Mouse (Mus musculus) c-Kit-positive CD71-positive TER-119-negative erythroid progenitor cells, embryonic 14.5 days (primary cell): Measurements from ENCODE around the gene Clcn3.

Source experiments
- DNase-seq: peaks from one replicate; pipeline ENCODE4 v3.0.0-alpha.2; 2013; ENCODE audit warnings: low read depth

The Clcn3 gene

DNA sequence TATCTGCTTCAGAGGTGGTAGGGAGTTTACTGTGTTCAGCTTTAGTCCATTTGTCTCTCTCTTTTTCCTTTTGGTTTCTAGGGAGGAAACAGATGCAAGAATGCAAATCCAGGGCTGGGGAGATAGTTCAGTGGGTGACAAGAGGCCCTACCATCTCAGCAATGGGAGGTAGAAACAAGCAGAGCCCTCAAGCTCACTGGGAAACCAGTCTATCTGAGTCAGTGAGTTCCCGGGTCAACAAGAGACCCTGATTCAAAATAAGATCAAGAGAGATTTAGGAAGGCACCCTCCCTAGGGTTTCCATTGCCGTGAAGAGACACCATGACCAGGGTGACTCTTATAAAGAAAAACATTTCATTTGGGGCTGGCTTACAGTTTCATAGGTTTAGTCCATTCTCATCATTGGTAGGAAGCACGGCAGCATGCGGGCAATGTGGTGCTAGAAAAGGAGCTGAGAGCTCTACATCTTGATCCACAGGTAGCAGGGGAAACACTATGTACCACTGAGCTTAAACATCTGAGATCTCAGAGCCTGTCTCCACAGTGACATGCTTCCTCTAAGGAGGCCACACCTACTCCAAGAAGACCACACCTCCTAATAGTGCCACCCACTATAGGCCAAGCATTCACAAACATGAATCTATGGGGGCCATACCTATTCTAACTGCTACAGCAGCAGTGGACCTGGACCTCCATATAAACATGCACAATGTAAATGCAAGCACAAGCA lies 114.7 kb downstream of the Clcn3 start:
- no peak for DNase-seq

DNA sequence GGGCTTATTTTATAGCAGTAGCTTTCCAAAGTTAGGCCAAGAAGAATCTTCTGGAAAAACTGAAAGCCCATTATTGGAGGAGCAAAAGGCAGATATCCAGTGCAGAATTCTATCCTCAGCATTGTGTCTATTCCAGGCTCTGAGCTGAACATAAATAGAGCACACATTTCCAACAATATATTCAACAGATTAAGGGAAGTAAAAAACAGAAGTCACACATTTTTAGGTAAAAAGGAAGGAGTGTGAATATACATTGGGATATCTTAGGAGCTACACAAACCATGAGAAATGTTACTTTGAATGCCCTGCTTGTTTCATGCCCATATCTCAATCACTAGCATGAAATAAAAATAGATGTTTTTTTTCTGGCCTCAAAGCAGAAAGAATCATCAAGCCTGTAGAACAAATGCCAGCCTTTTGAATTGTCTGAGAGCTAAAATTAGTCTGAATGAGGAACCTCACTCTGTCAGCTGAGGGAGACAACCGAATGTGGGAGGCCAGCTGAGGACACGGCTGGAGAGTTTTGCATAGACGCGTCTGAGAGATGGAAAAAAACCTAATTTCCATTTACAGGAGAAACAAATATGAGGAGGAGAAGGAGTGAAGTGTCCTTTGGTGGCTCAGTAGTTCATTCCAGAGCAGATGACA lies 115.5 kb downstream of the Clcn3 start:
- DNase-seq, result no peak

DNA sequence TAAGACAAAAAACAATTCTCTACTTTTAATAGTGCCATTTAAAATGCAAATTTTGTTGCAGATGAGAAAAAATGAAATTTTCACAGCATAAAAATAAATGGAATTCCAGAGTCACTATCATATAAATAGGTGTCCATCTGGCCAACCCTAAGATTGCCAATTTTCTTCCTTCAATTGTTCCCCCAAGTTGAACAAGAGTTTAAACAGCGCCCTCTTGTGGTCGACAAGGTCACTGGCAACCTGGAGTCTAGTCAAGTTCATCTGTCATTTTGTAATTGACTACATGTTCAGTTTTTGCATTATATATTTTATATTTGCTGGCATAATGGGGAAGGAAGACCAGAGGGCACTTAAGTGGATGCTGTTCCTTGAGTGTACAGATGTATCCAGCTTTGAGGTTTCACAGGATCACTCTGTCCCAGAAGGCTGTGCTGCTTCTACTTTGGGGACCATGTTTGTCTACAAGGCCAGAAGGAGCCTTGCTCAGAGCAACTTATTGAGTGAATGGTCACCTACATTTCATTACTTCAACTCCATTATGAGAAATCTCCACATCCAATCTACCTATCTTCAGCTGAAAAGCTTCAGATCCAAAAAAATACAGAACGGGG lies 117.5 kb downstream of the Clcn3 start:
- DNase-seq, result peak; percentile 70

DNA sequence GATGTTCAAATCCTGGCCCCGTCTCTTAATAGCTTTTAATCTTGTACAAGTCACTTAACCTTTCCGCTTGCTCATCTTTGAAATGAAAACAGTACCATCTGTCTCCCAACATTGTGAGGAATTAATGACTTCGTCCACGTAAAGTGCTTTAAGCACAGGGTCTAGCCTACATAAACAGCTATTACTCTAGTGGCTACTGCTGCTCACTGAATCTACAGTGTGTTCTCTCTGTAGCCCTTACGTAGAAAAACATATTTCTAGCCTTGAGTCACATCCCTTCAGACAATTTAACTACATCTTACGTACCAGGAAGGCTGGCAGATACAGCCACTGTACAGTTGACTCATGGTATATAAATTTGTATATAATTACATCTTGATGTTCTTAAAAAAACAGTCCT lies 118.2 kb downstream of the Clcn3 start:
- no peak for DNase-seq

DNA sequence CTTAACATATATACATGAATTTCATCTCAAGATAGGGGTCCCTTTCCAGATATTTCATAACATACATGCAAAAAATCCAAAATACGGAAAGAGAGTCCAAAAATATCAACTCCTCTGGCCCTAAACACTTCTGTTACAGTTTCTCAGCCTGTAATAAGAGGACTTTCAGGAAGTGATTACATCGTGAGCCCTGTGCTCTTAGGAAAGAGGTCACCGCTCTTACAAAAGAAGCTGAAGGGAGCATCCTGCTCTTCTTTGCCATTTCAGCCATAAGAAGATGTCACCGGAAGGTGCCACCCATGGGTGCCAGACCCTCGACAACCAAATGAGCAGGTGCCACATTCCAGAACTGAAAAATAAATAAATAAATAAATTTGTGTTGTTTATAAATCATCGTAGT lies 121.3 kb downstream of the Clcn3 start:
- no peak for DNase-seq

DNA sequence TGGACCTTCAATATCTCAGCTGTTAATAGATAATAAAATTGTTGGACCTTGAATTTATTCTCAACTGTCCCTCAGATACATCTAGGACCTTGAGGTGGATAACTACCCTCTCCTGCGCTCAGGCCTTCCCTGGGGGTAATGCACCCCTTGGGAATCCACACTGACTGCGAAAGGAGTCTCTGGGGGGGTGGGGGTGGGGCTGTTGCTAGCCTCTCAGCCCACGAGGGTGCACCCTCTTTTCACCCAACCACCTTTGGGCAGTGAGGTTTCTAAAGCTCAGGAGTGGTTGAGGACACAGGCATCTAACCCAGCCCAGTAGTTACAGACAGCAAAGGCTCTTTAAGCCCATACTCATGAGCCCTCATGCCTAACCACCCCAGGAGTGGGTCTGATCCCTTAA lies 122.4 kb downstream of the Clcn3 start:
- DNase-seq, result no peak
